Mouse (Mus musculus): ENCODE data around the gene Tmem242.

Gene Tmem242

GRCm38 (mm10) chr17:5416518-5416917, 23.5 kb downstream of the Tmem242 start:
- peak; percentile 78 for DNase-seq (ENCODE audit: low read depth, low spot score)

- no peak for DNase-seq (ENCODE audit: low read depth, low spot score)
Measured at GRCm38 (mm10) chr17:5414041-5414440, 26.0 kb downstream of the Tmem242 start.

GRCm38 (mm10) chr17:5413350-5413749, 26.7 kb downstream of the Tmem242 start:
- DNase-seq (ENCODE audit: low read depth, low spot score), result no peak

- DNase-seq (ENCODE audit: low read depth, low spot score), result peak; percentile 35
Measured at GRCm38 (mm10) chr17:5412740-5413139, 27.3 kb downstream of the Tmem242 start.

GRCm38 (mm10) chr17:5412301-5412700, 27.8 kb downstream of the Tmem242 start:
- no peak for DNase-seq (ENCODE audit: low read depth, low spot score)

- DNase-seq (ENCODE audit: low read depth, low spot score), result no peak
Measured at GRCm38 (mm10) chr17:5411205-5411604, 28.9 kb downstream of the Tmem242 start.

- DNase-seq (ENCODE audit: low read depth, low spot score), result no peak
Measured at GRCm38 (mm10) chr17:5410336-5410735, 29.7 kb downstream of the Tmem242 start.

- DNase-seq (ENCODE audit: low read depth, low spot score), result no peak
Measured at GRCm38 (mm10) chr17:5407030-5407429, 33.0 kb downstream of the Tmem242 start.

- DNase-seq (ENCODE audit: low read depth, low spot score), result peak; percentile 68
Measured at GRCm38 (mm10) chr17:5406566-5406965, 33.5 kb downstream of the Tmem242 start.

- DNase-seq (ENCODE audit: low read depth, low spot score), result no peak
Measured at GRCm38 (mm10) chr17:5403885-5404284, 36.2 kb downstream of the Tmem242 start.

- peak; percentile 91 for DNase-seq (ENCODE audit: low read depth, low spot score)
Measured at GRCm38 (mm10) chr17:5402624-5403023, 37.4 kb downstream of the Tmem242 start.

- DNase-seq (ENCODE audit: low read depth, low spot score), result peak; percentile 86
Measured at GRCm38 (mm10) chr17:5402069-5402468, 38.0 kb downstream of the Tmem242 start.

- DNase-seq (ENCODE audit: low read depth, low spot score), result no peak
Measured at GRCm38 (mm10) chr17:5401288-5401687, 38.8 kb downstream of the Tmem242 start.

- DNase-seq (ENCODE audit: low read depth, low spot score), result no peak
Measured at GRCm38 (mm10) chr17:5400435-5401090, 39.5 kb downstream of the Tmem242 start.

- peak; percentile 90 for DNase-seq (ENCODE audit: low read depth, low spot score)
Measured at GRCm38 (mm10) chr17:5397148-5398007, 42.7 kb downstream of the Tmem242 start.

GRCm38 (mm10) chr17:5396213-5396612, 43.8 kb downstream of the Tmem242 start:
- DNase-seq (ENCODE audit: low read depth, low spot score), result no peak

- no peak for DNase-seq (ENCODE audit: low read depth, low spot score)
Measured at GRCm38 (mm10) chr17:5395454-5396205, 44.4 kb downstream of the Tmem242 start.

- DNase-seq (ENCODE audit: low read depth, low spot score), result no peak
Measured at GRCm38 (mm10) chr17:5390682-5391081, 49.4 kb downstream of the Tmem242 start.

- DNase-seq (ENCODE audit: low read depth, low spot score), result peak; percentile 74
Measured at GRCm38 (mm10) chr17:5388351-5388750, 51.7 kb downstream of the Tmem242 start.

- no peak for DNase-seq (ENCODE audit: low read depth, low spot score)
Measured at GRCm38 (mm10) chr17:5386885-5387545, 53.0 kb downstream of the Tmem242 start.

GRCm38 (mm10) chr17:5385694-5386093, 54.4 kb downstream of the Tmem242 start:
- no peak for DNase-seq (ENCODE audit: low read depth, low spot score)

- DNase-seq (ENCODE audit: low read depth, low spot score), result peak; percentile 65
Measured at GRCm38 (mm10) chr17:5377930-5378310, 62.1 kb downstream of the Tmem242 start.
